Mouse (Mus musculus) thymus, adult 2 months (tissue): ENCODE measurements around the gene Asna1.

ENCODE experiments used
- CTCF ChIP-seq: fragments of 200-500 bp; IDR thresholded peaks from 2 replicates; pipeline ENCODE4 v1.5.1; 2012; ENCODE audit warnings: mild to moderate bottlenecking, control low read depth, low read length, moderate library complexity, borderline replicate concordance; ENCODE audit not compliant: control insufficient read depth, poor library complexity, insufficient read depth; ENCODE audit errors: extremely low read depth
- POLR2A ChIP-seq: fragments of 200-500 bp; IDR thresholded peaks from 2 replicates; pipeline ENCODE4 v1.6.1; 2012; ENCODE audit warnings: mild to moderate bottlenecking, low read length, control low read depth, moderate library complexity; ENCODE audit not compliant: control insufficient read depth, poor library complexity, insufficient read depth; ENCODE audit errors: extremely low read depth

- TF ChIP-seq CTCF (no peak), POLR2A (no peak)
Measured at GRCm38 (mm10) chr8:85035165-85035727, 10.2 kb upstream of the Asna1 start.
